Mouse (Mus musculus) forebrain, embryonic 12.5 days (tissue): ENCODE results near the gene Vav3. TPM values are rescaled to one million over a fixed set of nuclear protein-coding genes. Genes with fewer than 3 reads are reported as not detected.

ENCODE experiments used
- ATAC-seq: fragments of 200-750 bp; cut with Nextera tagmentation; 2 replicates; pipeline ENCODE4 v1.8.0; 2017; ENCODE audit warnings: moderate TSS enrichment; ENCODE audit not compliant: low FRiP score
- H3K27ac ChIP-seq: fragments of 300-500 bp; sonication (generic); 2 replicates; pipeline ENCODE4 v1.5.1; 2016; ENCODE audit warnings: mild to moderate bottlenecking
- H3K27me3 ChIP-seq: fragments of 300-500 bp; sonication (generic); 2 replicates; pipeline ENCODE4 v1.6.1; 2016; ENCODE audit warnings: mild to moderate bottlenecking
- H3K36me3 ChIP-seq: fragments of 300-500 bp; sonication (generic); replicated peaks from 2 replicates; pipeline ENCODE4 v1.6.1; 2016; ENCODE audit warnings: mild to moderate bottlenecking
- H3K4me1 ChIP-seq: fragments of 300-500 bp; sonication (generic); 2 replicates; pipeline ENCODE4 v1.6.1; 2016
- H3K4me2 ChIP-seq: fragments of 300-500 bp; sonication (generic); 2 replicates; pipeline ENCODE4 v1.6.1; 2016; ENCODE audit warnings: mild to moderate bottlenecking, moderate library complexity
- H3K4me3 ChIP-seq: fragments of 300-500 bp; sonication (generic); replicated peaks from 2 replicates; pipeline ENCODE4 v1.5.1; 2016; ENCODE audit warnings: mild to moderate bottlenecking
- H3K9ac ChIP-seq: fragments of 300-500 bp; sonication (generic); 2 replicates; pipeline ENCODE4 v1.6.1; 2016; ENCODE audit warnings: mild to moderate bottlenecking
- H3K9me3 ChIP-seq: fragments of 300-500 bp; sonication (generic); 2 replicates; pipeline ENCODE4 v1.6.1; 2016
- WGBS: fragments of 180-500 bp; shearing (Covaris S2); methylation state at CpG from one replicate; pipeline ENCODE4 v1.1.7; 2016; 5-methylcytosine and 5-hydroxymethylcytosine counted together
- polyA plus RNA-seq: library from polyadenylated mRNA; unstranded; fragments of >200 nt; fragmentation: Nextera tagmentation; extraction: Ambion mirVana; gene quantifications from 2 replicates; pipeline ENCODE4 v1.2.1, GENCODE M21; 2016

Vav3 gene
- polyA plus RNA-seq, 1 experiment from 2014 or later = 10.9 TPM

DNA sequence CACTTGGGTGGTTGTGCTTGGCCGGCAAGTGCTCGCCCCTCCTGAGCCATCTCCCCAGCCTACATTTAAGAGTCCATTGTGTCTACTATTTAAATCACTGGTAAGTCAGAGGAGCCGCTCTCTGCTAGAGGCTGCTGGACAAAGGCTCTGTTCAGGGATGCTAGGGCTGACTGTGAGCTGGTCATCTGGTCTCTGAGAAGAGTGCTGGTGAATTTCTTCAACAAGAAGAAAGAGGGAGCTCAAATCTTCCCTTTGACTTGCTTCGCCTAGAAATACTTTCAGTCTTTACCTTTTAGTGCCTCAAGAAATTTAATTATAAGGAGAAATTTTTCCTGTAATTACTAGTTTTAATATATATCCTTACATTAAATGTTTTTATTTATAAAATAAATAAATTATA, 188.2 kb downstream of the Vav3 start:
- no peak overlapping the region for H3K9ac ChIP-seq
- H3K36me3 ChIP-seq = no peaks in the 10 kb centered on the region
- H3K4me3 ChIP-seq = no peak overlapping the region
- H3K4me1 ChIP-seq = no peaks in the 10 kb centered on the region; the same call in 1 of the 2 replicates
- H3K27ac ChIP-seq = no peak overlapping the region
- ATAC-seq = no peak
- no peak overlapping the region for H3K4me2 ChIP-seq
- 50% methylated on average over 4 of the region's 4 CpGs for WGBS
- no peaks in the 10 kb centered on the region for H3K27me3 ChIP-seq
- H3K9me3 ChIP-seq = no peaks in the 10 kb centered on the region

DNA sequence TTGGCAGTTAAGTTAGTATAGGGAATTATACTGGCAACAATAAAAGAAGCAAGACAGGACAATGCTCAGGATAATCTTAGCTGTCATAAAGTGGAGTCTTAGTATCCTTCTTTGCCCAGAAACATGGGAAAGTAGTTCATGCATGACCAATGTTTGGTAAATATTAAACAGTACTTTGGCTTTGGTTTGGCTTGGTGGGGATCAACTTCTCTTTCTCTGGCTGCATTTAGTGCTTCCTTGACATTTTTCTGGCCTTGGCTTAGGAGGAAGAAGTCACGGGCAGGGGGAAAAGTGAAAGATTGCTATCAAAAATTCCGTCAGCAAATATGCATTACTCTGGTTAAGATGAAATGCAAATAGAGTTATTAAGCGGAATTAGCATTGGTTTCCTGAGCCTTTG, 197.2 kb downstream of the Vav3 start:
- no peaks in the 10 kb centered on the region for H3K4me1 ChIP-seq
- WGBS = 81% methylated on average over 3 of the region's 3 CpGs
- no peak for ATAC-seq
- H3K4me3 ChIP-seq = no peak overlapping the region
- no peak overlapping the region for H3K9ac ChIP-seq
- no peaks in the 10 kb centered on the region for H3K27me3 ChIP-seq
- H3K36me3 ChIP-seq = no peaks in the 10 kb centered on the region
- H3K27ac ChIP-seq = no peak overlapping the region
- H3K4me2 ChIP-seq = no peak overlapping the region
- H3K9me3 ChIP-seq = no peaks in the 10 kb centered on the region

- no peak overlapping the region for H3K4me2 ChIP-seq
- no peaks in the 10 kb centered on the region for H3K9me3 ChIP-seq
Measured at GRCm38 (mm10) chr3:109540009-109540408, 199.6 kb downstream of the Vav3 start.

DNA sequence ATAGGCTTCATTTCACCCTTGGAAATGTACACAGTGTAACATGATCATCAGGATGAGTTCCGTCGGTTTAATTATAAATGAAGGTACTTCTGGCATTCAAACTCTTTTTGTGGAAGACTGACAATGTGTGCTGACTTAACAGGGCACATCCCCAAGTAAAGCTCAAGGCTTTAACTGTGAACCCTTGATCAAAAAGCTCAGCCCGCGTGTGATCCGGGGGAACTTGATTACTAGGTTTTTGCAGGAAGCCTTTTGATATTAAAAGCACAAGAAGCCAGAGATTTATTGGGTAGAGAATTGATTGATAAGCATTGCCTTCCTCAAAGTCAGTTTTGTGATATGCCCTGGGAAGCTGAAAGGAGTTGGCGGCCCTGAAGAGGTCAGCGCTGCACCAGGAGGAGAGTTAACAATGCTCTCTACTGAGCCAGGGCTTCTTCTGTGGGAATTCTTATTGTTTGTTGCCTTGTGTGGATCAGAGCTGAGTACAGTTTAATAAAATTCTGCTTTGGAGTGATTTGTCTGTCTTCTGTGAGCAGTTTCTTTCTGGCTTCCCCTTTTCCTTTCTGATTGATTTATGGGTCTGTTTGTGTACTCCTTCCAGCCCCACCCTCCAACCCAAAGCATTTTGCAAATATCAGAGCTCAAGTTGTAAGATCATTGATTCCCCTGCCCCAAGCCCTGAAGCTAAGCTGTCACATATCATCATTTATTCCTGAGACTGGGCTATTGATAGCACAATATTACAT, 204.2 kb downstream of the Vav3 start:
- H3K27me3 ChIP-seq = no peaks in the 10 kb centered on the region
- no peak overlapping the region for H3K4me2 ChIP-seq
- H3K4me1 ChIP-seq = peaks cover 5% of the 10 kb centered on the region; the same call in 1 of the 2 replicates
- no peaks in the 10 kb centered on the region for H3K9me3 ChIP-seq
- no peak overlapping the region for H3K27ac ChIP-seq
- ATAC-seq = no peak
- no peaks in the 10 kb centered on the region for H3K36me3 ChIP-seq
- no peak overlapping the region for H3K4me3 ChIP-seq
- WGBS = 57% methylated on average over 7 of the region's 7 CpGs
- H3K9ac ChIP-seq = no peak overlapping the region

More at GRCm38 (mm10) chr3:109540009-109540408, 199.6 kb downstream of the Vav3 start:
- Histone ChIP-seq H3K4me1 (peaks cover 5% of the 10 kb centered on the region; the same call in 1 of the 2 replicates), H3K9ac (no peak overlapping the region), H3K36me3 (no peaks in the 10 kb centered on the region), H3K27ac (no peak overlapping the region), H3K27me3 (no peaks in the 10 kb centered on the region), H3K4me3 (no peak overlapping the region)
- ATAC-seq = no peak
- WGBS = 48% methylated on average over 4 of the region's 4 CpGs

GRCm38 (mm10) chr3:109557329-109557728, 216.9 kb downstream of the Vav3 start:
- ATAC-seq = no peak
- H3K9me3 ChIP-seq = no peaks in the 10 kb centered on the region
- WGBS = 68% methylated on average over 2 of the region's 2 CpGs
- no peak overlapping the region for H3K4me2 ChIP-seq
- H3K27me3 ChIP-seq = no peaks in the 10 kb centered on the region
- H3K9ac ChIP-seq = no peak overlapping the region
- no peak overlapping the region for H3K27ac ChIP-seq
- H3K4me1 ChIP-seq = no peaks in the 10 kb centered on the region; the same call in 1 of the 2 replicates
- no peaks in the 10 kb centered on the region for H3K36me3 ChIP-seq
- no peak overlapping the region for H3K4me3 ChIP-seq

DNA sequence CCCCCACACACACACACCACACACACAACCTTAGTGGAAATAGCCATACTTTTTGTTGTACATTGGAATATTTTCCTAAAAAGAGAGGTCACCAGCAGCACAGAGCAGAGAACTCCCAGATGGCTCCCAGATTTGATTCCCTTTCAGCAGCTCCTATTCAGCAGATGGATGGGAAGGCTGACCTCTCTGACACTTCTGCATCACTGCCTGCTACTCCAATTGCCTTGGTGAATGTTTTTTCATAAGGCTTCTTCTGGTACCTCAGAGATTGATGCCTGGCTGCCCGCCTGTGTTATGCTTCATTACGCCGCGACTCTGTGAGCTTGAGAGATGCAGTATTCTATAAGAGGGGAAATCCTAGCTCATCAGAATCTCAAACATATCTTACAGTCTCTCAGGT, 220.8 kb downstream of the Vav3 start:
- no peaks in the 10 kb centered on the region for H3K27me3 ChIP-seq
- no peak overlapping the region for H3K4me3 ChIP-seq
- no peaks in the 10 kb centered on the region; the same call in 1 of the 2 replicates for H3K4me1 ChIP-seq
- H3K4me2 ChIP-seq = no peak overlapping the region
- H3K9me3 ChIP-seq = no peaks in the 10 kb centered on the region
- H3K9ac ChIP-seq = no peak overlapping the region
- 53% methylated on average over 4 of the region's 4 CpGs for WGBS
- H3K27ac ChIP-seq = no peak overlapping the region
- ATAC-seq = peak; percentile 82
- no peaks in the 10 kb centered on the region for H3K36me3 ChIP-seq

- H3K27ac ChIP-seq = no peak overlapping the region
- no peaks in the 10 kb centered on the region for H3K36me3 ChIP-seq
- no peak for ATAC-seq
- no peaks in the 10 kb centered on the region; the same call in 1 of the 2 replicates for H3K4me1 ChIP-seq
- H3K9me3 ChIP-seq = no peaks in the 10 kb centered on the region
- 71% methylated on average over 7 of the region's 7 CpGs for WGBS
- no peaks in the 10 kb centered on the region for H3K27me3 ChIP-seq
- no peak overlapping the region for H3K4me2 ChIP-seq
- no peak overlapping the region for H3K4me3 ChIP-seq
- H3K9ac ChIP-seq = no peak overlapping the region
Measured at GRCm38 (mm10) chr3:109561776-109562175, 221.3 kb downstream of the Vav3 start.

DNA sequence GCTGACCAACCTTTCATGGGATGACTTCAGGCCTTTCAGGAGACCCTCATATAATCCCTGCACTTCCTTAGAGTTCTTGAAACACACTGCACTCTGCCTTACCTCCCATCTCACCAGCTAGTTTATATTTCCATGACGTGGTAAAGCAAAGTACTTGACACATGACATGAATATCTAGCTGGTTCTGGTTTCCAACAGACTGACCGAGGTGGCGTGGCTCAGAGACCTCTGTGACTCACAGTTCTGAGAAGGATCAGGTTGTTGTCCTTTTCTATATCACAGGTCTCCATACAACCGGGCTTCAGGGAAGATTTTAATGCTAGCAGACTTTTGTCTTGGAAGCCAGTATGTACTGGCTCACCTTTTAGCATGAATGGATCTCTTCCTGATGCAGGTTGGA, 221.8 kb downstream of the Vav3 start:
- Histone ChIP-seq H3K9ac (no peak overlapping the region), H3K27me3 (no peaks in the 10 kb centered on the region), H3K36me3 (no peaks in the 10 kb centered on the region), H3K4me3 (no peak overlapping the region), H3K4me2 (no peak overlapping the region), H3K4me1 (no peaks in the 10 kb centered on the region; the same call in 1 of the 2 replicates), H3K9me3 (no peaks in the 10 kb centered on the region), H3K27ac (no peak overlapping the region)
- ATAC-seq = no peak
- WGBS = 90% methylated on average over 4 of the region's 4 CpGs

GRCm38 (mm10) chr3:109564443-109564842, 224.0 kb downstream of the Vav3 start:
- no peak overlapping the region for H3K9ac ChIP-seq
- H3K4me3 ChIP-seq = no peak overlapping the region
- H3K9me3 ChIP-seq = no peaks in the 10 kb centered on the region
- H3K36me3 ChIP-seq = no peaks in the 10 kb centered on the region
- no peak overlapping the region for H3K27ac ChIP-seq
- 92% methylated on average over 2 of the region's 2 CpGs for WGBS
- peaks cover 4% of the 10 kb centered on the region for H3K4me1 ChIP-seq
- no peak for ATAC-seq
- no peak overlapping the region for H3K4me2 ChIP-seq
- no peaks in the 10 kb centered on the region for H3K27me3 ChIP-seq

DNA sequence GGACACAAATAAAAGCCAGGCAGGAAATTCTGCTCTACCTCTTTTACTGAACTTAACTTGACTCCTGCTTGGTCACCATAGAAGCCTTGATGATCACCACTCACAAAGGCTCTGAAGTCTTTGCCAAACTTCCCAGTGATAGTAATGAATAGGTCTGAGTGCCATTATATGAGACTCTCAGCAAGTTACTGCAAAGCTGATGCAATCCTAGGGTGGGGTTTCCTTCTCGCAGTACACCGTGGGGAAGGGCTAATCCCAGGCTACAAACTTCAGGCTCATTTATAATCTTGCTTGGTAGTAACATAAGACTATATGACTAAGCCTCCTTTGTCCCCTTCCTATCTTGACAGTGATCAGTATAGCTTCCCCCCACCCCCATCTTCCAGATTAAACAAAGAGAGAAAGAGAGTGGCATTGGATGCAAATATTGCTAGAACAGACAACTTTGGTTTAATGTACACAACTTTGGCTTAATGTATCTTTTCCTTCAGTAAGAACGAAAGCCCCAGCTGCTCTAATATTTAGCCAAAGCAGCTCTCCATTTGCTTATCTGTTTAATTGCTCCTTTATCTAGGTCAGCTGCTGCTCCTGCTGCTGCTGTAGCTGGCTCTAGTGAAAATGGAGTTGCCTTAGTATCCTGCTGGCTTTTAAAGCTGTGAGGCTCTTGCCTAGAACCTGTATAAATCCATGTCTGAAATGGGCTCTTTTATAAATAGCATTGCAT, 228.3 kb downstream of the Vav3 start:
- no peaks in the 10 kb centered on the region for H3K27me3 ChIP-seq
- no peak for ATAC-seq
- H3K36me3 ChIP-seq = no peaks in the 10 kb centered on the region
- H3K4me2 ChIP-seq = no peak overlapping the region
- no peak overlapping the region for H3K27ac ChIP-seq
- no peaks in the 10 kb centered on the region for H3K9me3 ChIP-seq
- H3K4me1 ChIP-seq = peaks cover 4% of the 10 kb centered on the region; the same call in 1 of the 2 replicates
- WGBS = 33% methylated on average over 3 of the region's 3 CpGs
- H3K4me3 ChIP-seq = no peak overlapping the region
- no peak overlapping the region for H3K9ac ChIP-seq

- H3K27me3 ChIP-seq = no peaks in the 10 kb centered on the region
- H3K9me3 ChIP-seq = no peaks in the 10 kb centered on the region
- ATAC-seq = no peak
- no peak overlapping the region for H3K9ac ChIP-seq
- no peak overlapping the region for H3K4me3 ChIP-seq
- H3K4me1 ChIP-seq = peaks cover 4% of the 10 kb centered on the region; the same call in 1 of the 2 replicates
- H3K36me3 ChIP-seq = no peaks in the 10 kb centered on the region
- H3K4me2 ChIP-seq = no peak overlapping the region
- WGBS = 78% methylated on average over 1 of the region's 1 CpGs
- no peak overlapping the region for H3K27ac ChIP-seq
Measured at GRCm38 (mm10) chr3:109571483-109571882, 231.0 kb downstream of the Vav3 start.

- Histone ChIP-seq H3K27me3 (no peaks in the 10 kb centered on the region), H3K9me3 (no peaks in the 10 kb centered on the region), H3K27ac (no peak overlapping the region), H3K4me1 (peaks cover 4% of the 10 kb centered on the region; the same call in 1 of the 2 replicates), H3K9ac (no peak overlapping the region), H3K36me3 (no peaks in the 10 kb centered on the region), H3K4me3 (no peak overlapping the region), H3K4me2 (no peak overlapping the region)
- 78% methylated on average over 3 of the region's 3 CpGs for WGBS
- ATAC-seq = no peak
Measured at GRCm38 (mm10) chr3:109572871-109573270, 232.4 kb downstream of the Vav3 start.
